Mouse (Mus musculus): ENCODE results near the gene Pdzk1.

Pdzk1 gene

DNA sequence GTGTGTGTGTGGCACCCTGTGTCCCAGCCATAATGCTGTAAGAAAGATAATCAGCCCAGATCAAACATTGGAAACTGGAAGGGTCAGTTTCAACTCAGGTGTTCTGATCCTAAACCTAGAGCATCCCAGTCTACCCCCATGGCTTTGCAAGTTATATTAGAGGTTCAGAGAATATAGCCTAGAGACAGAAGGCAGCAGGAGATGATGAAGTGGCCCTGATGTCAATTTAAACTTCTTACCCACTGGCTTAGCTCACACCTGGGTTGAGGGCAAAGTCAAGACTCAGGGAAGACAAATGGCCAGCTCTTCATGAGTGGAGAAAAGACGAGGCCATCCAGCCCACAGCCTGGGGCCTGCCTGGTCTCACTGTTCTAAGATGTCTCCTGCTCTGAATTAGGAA lies at the start of gene Pdzk1, which contains the start of gene Cd160:
Gene Pdzk1, plus strand, starts transcription at position 301 of the 400 bp plus-strand sequence.
Gene Cd160, minus strand, starts transcription at position 368 of the 400 bp plus-strand sequence.
- no peak for DNase-seq (ENCODE audit: low spot score)

GRCm38 (mm10) chr3:96782236-96782635 lies 46.8 kb upstream of the Pdzk1 start:
- no peak for DNase-seq (ENCODE audit: low spot score)

- no peak for DNase-seq (ENCODE audit: low spot score)
Observed at GRCm38 (mm10) chr3:96787784-96788183, 41.3 kb upstream of the Pdzk1 start.

GRCm38 (mm10) chr3:96788506-96788905 lies 40.6 kb upstream of the Pdzk1 start:
- DNase-seq (ENCODE audit: low spot score) = no peak

DNA sequence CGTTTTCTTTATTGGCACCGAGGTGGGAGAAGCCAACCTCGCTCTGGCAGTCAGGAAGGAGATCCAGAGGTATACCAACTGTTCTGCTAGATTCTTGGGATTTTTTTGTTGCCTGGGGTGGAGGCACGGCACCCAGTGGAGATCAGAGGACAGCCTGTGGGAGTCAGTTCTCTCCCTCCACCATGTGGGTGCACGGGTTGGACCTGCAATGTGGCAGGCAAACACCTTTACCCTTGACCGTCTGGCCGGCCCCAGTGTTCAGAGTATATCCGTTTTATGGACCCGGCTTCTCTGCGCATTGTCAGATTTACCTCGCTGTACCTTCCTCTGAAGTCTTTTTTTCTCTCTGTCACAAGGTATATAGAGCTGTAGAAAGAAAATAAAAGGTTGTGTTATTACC lies 28.8 kb upstream of the Pdzk1 start:
- DNase-seq (ENCODE audit: low spot score) = no peak

DNA sequence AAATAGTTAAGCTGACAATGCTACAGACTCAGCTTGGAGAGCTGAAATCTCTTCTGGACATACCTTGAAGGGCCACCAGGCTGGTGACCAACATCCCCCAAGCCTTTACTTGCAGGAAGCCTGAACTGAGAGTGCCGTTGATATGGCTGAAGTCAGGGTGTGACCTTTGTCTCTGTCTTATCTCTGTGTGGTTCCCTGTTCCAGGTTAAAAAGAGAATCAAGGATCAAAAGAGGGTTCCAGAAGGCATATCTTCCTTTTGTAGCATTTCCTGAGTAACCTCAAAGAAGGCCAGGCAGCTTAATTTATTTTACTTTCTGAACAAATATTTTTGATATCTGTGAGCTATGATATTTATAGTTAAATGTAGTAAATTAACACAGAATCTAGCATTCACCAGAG lies 26.9 kb upstream of the Pdzk1 start:
- no peak for DNase-seq (ENCODE audit: low spot score)

DNA sequence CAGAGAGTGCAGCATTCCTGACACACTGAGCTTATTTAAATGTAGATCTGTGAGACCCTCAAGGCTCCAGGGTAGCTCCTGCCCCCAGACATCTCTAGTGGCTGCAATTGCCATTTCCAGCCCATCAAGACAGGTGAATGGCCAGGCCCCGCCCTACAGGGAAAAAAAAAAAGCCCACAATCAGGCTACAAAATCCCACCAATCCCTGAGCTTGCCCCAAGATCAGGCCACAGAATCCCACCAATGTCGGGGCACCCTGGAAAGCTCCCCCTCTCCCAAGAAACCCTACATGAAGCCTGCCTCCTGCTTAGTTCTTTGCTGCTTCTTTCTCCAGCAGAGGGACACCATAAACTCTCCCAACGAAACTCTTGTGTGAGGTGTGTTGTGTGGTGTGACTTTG lies 20.9 kb upstream of the Pdzk1 start:
- DNase-seq (ENCODE audit: low spot score) = no peak

DNA sequence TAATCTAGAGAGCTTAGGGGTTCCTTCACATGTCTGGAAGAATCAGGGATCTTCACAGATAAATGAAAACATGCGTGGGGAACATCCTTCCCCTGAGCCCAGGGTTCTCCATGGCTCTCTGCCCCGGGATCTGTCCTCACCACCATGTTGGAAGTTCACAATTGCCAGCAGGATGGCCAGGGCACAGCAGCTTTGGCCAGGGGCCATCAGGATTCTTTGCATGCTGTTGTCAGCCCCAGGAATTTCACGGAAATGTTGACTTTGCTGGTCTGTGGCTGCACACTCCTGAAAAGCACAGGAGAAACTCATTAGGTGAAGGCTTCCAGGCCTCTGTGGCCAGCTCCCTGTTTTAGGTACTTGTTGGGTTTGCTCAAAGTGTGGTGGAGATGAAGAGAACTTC lies 20.4 kb upstream of the Pdzk1 start:
- DNase-seq (ENCODE audit: low spot score) = no peak

- DNase-seq (ENCODE audit: low spot score) = no peak
Observed at GRCm38 (mm10) chr3:96811232-96811631, 17.9 kb upstream of the Pdzk1 start.

GRCm38 (mm10) chr3:96812395-96813091 lies 16.5 kb upstream of the Pdzk1 start:
- DNase-seq (ENCODE audit: low spot score) = peak; percentile 84

DNA sequence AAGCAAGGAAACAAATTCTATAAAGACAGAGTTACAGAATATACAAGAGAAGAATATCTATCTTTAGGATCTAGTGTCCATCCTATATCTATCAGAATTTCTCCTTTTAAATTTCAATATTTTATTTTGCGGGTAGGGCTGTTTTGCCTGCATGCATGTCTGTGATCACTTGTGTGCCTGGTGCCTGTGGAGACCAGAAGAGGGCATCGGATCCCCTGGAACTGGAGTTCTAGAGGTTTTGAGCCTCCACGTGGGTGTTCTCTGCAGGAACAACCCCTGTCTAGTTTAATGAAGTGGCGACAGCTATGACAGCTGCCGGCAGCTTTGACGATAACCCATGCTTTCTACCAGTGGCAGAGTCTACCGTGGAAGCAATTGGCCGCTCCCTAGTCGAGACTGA lies 16.0 kb upstream of the Pdzk1 start:
- peak; percentile 64 for DNase-seq (ENCODE audit: low spot score)

- no peak for DNase-seq (ENCODE audit: low spot score)
Observed at GRCm38 (mm10) chr3:96813591-96814244, 15.4 kb upstream of the Pdzk1 start.

DNA sequence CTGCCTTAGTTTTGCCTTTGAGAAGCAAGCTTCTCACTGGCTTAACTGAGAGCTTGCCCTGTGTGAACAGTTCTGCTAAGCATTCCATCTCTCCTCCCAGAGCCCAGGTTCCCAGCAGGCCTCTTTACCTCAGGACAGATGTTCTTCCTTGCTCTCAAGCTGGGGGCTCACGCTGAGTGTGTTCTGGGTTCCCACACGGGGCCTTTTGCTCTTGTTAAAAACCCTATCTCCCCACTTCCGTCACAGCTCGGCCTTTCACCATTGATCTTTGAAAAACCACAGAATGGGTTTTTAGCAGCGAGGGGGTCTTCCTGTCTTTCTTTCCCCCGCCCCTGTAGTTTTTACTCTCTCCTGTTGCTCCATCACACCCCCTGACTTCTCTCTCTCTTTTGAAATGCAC lies 14.7 kb upstream of the Pdzk1 start:
- DNase-seq (ENCODE audit: low spot score) = no peak

DNA sequence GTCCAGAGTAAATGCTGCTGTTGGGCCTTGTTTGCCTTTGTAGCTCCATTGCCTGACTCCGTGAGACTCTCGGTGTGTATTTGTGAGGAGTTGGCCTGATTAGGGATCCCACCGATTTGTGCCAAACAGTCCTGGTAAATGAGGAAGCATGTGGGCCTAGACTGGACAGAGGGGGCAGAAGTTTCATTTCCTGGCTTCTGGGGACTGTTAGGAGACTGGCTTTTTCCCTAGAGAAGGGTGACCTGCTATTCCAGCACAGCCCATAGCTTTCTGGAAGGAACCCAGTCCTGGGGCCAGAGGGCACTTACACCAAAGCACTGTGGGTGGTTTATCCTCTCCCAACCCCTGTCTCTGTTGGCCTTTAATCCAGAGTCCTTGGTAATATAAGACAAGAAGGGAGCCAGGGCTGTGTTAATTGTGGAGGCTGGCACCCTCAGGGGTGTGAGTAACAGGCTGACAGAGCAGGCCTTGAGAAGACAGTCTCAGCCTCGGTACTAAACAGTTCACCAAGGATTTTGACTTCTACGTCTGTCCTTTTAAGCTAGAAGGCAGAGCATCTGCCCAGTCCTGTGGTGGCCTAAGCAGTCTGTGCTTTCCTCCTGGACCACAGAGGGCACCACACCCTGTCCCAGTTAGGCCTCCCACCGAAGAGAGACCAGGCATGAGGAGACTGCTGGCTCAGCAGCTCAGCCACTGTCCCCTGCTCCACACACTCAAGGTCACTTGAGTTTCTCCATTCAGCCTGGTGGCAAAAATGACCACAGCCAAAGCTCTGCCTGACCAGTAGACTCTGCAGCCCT lies 8.8 kb upstream of the Pdzk1 start:
- DNase-seq (ENCODE audit: low spot score) = no peak

GRCm38 (mm10) chr3:96821581-96821980 lies 7.5 kb upstream of the Pdzk1 start:
- DNase-seq (ENCODE audit: low spot score) = no peak

DNA sequence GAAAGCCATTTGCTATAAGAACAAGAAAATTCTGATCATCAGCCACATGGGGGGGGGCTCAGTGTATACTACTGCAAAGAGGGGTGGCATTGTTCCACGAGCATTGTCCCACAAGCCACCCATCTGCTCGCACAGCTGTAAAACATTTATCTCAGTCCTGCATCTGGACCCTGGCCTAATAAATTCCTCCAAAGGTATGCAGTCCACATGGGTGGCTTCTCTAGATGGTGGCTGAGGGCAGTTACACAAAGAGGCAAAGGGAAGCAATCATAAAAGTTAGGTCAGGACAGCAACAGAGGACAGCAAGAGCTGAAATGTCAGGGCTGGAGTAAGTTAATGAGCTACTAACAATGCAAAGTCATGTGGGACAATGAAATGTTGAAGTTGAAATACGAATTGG lies 5.4 kb upstream of the Pdzk1 start:
- DNase-seq (ENCODE audit: low spot score) = no peak

DNA sequence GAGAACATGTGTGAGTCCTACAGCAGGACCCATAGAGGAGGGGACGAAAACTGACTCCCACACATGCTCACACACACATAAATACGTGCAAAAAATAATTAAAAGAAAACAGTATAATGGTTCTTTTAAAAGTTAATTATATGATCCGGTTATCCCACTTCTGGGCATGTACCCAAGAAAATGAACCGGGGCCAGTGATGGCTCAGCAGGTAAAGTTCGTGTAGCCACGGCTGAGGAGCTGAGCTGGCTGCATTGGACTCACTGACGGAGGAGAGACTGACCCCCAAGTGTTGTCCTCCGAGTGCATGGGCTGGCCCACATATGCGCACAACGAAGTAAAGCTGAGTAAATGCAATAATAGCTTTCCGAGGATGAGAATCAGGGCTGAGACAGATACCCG lies 4.5 kb upstream of the Pdzk1 start:
- DNase-seq (ENCODE audit: low spot score) = no peak

DNA sequence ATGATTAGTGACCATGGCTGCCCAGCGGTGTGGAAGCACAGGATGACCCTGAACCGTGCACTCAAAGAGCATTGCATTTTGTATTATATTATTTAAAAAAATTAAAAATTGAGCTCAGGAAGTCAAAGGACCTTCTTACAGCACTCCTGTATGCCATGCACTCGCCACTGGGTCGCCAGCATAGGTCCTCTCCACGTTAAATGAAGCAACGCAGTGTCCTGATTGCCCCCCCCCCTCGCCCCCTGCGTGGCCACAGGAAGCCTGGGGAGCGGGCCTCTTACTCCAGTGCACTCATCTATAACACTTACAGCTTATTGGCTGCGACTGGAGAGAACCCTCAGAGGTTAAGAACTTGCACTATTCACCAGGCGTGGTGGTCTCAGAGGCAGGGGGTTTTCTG lies 3.8 kb upstream of the Pdzk1 start:
- no peak for DNase-seq (ENCODE audit: low spot score)

GRCm38 (mm10) chr3:96828308-96828864 lies 698 bp upstream of the Pdzk1 start:
- DNase-seq (ENCODE audit: low spot score) = no peak

DNA sequence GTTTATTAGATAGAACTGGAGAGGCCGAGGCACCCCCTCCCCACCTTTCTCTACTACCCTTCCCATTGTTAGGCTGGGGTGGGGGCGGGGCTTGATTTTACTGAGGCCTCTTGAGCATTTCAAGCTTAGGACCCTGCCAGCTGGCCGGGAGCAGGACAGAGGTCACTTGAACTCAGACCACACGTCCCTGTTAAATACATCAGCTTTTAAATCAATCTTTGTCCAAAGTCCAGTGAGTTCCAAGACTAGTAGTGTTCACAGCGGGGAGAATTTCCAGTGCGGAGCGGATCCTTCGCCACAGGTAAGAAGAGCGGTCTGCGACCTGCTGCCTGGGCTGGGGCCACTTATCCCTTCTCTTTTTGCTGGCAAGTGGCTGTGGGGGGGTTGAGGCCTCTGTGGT lies 772 bp downstream of the Pdzk1 start:
- no peak for DNase-seq (ENCODE audit: low spot score)

DNA sequence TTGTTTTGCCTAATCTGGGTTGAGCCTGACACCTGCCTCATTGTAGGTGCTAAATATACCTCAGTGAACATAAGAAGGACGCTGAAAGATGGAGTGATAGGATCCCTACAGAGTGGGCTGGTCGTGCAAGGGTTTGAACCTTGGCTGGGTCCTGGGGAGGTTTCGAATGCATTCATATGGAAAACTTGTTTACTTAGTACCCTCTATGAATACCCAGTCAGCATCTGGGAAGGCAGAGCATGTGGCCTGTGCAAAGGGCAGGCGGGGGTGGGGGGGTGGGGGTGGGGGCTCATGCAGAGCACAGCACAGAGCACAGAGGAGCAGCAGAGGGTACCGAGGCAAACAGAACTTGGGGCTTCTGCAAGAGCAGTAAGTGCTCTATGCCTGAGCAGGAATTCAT lies 3.8 kb downstream of the Pdzk1 start:
- DNase-seq (ENCODE audit: low spot score) = no peak

DNA sequence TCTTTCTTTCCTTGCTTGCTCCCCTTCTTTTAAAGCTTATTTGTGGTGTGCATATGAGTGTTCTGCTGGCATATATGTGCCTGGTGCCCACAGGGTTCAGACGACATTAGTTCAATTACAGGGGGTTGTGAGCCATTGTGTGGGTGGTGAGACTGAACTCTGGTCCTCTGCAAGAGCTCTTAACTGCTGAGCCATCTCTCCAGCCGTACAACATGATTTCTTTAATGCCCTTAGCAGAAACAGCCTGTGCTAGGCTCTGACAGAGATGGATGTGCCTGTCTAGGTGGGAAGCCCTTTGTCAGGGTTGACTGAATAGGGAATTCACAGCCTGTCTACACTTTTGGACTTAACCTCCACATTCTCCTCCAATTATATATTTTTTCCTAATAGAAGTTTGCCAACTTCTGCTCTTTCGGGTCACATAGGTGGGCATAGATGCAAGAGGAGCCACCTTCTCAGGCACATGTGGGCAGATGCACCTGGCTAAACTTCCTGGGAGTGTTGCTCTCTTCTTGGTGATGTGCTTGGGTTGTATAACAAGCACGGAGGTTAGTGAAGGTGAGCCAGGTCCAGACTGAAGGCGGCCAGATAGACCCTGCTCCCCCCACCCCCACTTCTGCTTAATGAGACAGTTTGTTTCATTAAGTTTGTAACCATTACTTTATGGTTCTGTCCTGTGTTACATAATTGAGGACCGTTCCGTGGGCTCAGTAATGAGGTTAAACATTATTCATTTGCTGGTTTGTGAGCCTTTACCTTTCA lies 5.7 kb downstream of the Pdzk1 start:
- DNase-seq (ENCODE audit: low spot score) = no peak

Measured in embryo, embryonic 10.5 days (tissue).